Mouse (Mus musculus) cerebellum, adult (tissue): ENCODE measurements around the gene Nr0b2.
"Not testable (repeated sequence)": the region's sequence is repeated elsewhere in the genome, so short reads cannot be mapped to it uniquely, and the experiment has no call there.

ENCODE experiments used
- ATAC-seq: cut with Nextera tagmentation; 2 replicates; pipeline ENCODE4 v1.9.2; 2017; ENCODE audit warnings: mild to moderate bottlenecking, moderate library complexity, mixed read lengths; ENCODE audit not compliant: insufficient number of reproducible peaks, low FRiP score, low TSS enrichment

The Nr0b2 gene

DNA sequence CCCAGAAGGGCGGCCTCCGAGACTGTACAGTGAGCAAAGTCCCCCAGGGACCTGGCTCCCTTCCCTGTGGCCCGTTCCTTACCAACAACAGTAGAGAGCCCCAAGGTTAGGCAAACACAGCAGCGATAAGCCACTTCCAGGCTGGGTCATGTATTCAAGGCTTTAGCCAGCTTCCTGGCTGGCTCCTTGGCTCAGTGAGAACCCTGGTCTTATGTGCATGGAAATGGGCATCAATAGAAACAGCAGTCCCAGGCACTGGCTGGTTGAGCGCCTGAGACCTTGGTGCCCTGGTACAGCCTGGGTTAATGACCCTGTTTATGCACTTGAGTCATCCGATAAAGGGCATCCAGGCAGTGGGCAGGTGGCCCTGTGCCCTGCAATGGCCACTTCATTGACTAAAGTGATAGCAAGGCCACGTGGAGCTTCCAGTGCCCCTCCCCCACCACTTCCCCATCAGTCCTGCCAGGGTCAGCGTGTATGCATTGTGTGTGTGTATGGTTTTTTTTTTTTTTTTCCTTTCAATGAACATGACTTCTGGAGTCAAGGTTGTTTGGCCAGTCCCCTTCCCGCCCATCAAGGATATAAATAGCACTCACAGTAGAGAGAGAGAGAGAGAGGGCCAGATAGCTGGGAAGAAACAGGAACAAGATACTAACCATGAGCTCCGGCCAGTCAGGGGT, at the start of gene Nr0b2:
Nr0b2 (plus strand) TSS at position 609 of the 680 bp plus-strand sequence.
- ATAC-seq = 0 out of 2 replicates have a peak, but pooled peaks have one; percentile 40

DNA sequence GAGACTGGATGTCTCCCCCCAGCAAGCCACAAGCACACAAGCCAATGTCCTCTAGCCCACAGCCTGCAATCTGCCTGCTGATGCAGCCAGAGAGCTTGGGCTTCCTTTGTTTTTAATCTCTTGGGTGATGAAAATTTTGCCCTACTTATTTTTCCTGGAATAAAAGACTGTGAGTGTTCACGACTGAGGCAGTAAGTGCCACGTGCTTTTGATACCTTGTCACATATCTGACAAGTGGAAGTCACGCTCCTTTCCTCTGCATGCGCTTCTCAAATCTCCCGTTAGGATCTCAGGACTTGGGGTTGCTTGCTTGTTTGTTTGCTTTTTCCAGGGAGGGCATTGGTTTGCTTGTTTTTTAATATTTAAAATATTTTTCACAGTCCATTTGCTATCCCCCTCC, 48.9 kb upstream of the Nr0b2 start:
- no peak for ATAC-seq

DNA sequence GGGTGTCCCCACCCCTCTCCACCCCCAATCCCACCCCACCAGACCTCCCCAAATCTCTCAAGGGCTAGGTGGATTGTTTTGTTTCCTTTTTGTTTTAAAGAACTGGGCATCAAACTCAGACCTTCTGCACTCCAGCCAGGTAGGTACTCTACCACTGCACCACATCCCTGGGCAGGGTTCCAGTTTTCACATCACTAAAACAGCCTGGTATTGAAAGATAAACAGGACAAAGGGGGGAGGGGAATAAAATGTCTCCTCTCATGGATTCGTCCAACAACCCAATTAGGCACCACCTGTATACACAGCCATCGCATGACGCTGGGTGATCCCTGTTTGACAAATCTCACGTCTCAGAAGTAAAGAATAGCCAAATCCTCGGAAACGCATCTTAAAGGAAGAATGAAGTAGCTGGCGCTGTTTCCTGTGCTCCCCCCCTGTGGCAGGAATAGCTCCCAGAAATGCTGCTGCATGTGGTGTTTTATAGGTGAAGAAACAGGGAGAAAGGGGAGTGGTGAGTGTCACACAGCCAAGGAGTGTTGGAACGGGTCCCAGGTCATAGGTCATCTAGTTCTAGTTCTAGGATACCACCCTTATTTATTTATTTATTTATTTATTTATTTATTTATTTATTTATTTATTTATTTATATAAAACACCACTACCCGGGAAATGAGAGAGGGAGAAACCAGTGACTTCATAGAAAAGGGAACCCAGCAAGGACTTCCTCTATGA, 48.3 kb upstream of the Nr0b2 start:
- no peak for ATAC-seq

DNA sequence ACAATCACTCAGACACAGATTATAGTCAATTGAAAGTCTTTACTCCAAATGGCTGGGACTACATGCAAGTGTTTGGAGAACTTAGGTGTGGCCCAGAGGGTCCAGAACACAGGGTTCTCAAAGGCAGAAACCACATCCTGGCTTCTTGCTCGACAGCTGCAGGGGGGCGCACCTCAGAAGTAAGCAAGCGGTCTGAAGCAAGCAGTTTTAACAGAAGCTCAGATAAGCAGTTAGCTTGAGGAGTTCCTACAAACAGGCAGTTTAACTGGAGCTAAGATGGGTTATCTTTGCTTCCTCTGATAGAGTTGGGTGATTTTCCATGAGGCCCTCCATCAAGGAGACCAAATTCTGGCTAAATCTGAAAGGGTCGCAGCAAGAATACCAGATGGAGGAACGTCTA, 46.6 kb upstream of the Nr0b2 start:
- ATAC-seq = no peak

DNA sequence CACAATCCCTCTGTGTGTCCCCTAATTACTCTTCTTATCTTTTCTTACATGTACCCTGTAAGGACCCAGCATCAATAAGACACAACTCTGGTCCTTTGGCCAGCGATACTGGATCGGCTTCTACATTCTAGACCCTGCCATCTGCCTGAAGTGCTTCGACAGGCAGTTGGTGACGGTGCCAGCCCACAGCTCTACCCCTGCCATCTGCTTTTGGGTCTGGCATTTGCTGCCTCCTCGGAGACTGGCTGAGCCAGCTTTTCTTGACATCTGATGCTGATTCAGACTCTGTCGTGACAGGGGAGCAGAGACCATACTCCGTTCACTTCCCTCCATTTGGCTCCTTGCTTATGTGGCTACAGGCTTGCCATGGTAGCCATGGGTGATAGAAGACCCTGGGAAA, 44.2 kb upstream of the Nr0b2 start:
- peak; percentile 71 for ATAC-seq

DNA sequence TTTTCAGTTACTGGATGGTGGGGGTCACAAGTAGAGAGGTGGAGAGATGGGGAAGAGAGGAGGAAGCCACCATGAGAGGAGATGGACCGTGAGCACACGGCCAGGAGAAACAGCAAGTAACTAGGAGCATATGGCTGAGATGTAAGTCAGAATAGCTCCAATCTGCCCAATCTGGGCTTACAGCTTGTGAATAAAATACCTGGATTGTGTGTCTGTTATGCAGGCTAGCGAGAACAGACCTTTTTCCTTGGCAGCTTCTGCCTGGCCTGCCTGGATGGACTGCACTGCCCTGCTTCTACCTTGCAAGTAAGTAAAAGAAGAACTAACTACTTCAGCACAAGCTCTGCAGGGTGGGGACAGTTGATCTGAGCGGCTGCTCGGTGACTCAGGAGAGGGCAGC, 42.1 kb upstream of the Nr0b2 start:
- ATAC-seq = no peak

DNA sequence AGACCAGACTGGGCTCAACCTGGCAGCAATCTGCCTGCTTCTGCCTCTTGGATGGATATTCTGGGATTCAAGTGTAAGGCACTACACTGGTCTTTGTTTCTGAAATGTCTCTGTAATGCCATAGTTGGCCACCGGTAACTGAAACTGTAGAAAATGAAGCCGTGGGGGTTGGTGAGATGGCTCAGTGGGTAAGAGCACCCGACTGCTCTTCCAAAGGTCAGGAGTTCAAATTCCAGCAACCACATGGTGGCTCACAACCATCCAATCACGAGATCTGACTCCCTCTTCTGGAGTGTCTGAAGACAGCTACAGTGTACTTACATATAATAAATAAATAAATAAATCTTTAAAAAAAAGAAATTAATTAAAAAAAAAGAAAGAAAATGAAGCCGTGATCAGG, 40.7 kb upstream of the Nr0b2 start:
- ATAC-seq = not testable (repeated sequence)

DNA sequence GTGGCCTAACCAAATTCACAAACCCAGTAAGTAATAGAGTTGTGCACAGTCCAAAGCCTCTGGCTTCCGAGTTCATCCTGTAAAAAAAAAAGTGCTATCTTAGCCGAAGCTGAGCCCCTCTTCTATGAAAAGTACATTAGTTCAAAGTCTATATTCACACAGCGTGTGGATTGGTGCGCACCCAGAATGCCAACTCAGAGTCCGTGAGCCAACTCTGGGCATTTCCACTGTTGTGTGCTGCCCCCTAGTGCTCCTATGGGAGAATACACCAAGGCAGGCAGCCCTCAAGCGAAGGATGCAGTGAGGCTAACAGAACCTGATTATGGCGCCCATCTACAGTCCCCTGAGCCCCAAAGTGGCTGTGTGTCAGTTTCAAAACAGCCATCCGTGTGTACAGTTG, 40.2 kb upstream of the Nr0b2 start:
- ATAC-seq = peak; percentile 69; the same call in 1 of the 2 replicates

DNA sequence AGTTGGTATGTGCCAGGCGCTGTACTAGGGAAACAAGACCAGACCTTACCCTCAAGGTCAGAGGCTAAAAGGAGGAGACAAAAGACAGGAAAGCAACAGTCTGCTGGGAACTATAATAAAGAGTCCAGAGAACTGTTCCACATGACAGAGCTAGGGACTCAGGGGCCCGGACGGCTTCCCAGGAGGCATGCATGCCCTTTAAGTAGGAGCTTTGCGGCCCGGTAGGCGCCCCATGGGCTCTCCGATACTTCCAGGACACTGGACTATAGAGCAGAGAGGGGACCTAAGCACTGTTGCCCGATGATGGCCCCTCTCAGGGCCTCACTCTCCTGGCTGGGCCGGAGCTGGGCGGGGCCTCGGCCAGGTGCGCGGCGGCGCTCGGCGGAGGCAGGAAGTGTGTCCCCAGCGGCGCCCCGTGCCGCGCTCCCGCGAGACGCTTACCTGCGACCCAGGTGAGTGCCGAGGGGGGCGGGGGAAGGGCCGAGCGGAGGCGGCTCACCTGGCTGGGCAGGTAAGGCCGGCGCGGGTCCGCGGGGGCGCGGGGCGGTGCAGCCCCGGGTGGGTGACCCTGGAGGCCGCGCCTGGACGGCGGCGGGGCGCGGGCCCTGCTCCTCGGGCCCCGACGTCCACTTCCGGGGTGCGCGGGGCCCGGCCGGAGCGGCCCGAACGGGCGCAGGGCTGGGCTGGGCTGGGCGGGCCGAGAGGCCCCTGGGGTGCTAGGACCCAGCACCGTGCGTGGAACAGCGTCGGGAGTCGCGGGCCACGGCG, 34.4 kb upstream of the Nr0b2 start, which contains the start of gene Kdf1:
Kdf1 (plus strand) TSS at position 363 of the 768 bp plus-strand sequence.
- ATAC-seq = no peak

DNA sequence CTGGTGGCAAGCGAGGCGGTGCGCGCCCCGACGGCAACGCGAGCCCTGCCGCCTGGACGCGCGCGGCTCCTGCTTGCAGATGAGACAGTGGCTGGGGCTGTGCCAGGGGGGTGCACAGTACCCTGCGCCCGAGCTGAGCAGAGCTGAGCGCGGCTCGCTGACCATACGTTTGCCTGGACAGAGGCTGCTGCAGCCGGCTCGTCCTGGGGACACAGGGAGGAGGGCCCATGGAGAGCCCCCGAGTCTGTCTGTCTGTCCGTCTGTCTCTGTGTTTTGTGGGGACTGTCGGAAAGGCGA, 33.9 kb upstream of the Nr0b2 start:
- ATAC-seq = no peak

DNA sequence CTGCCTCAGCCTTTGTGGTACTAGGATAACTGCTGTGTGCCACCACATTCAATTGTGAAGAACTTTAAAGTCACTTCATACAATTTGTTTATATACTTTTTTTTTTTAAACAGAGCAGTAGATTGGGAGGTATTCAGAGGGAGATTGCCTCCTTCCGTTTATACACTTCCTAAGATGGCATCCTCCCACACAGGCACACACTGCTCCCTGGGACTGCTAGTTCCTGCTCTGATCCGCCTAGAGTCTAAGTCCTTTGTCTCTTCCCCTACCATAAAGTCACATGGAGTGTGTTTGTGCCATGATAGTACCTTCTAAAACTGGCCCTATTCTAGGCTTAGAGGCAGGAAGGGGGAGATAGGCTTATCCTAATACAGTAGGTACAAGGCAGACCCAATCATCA, 31.7 kb upstream of the Nr0b2 start:
- ATAC-seq = no peak

DNA sequence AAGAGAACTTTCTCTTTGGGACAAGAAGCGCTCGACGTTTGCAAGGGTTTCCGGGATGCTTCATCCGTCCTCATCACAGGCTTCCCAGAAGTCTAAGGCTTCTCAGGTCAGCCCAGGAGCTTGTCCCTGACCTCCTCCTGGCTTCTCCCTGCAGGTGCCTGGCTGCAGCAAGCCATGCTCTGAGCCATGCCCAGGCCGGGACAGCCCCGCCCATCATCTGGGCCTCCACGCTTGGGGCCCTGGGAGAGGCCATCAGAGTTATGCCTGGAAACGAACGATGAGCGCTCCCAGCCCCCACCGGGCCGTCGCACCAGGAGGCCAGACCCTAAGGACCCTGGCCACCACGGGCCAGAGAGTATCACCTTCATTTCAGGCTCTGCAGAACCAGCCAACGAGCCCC, 25.4 kb upstream of the Nr0b2 start:
- no peak for ATAC-seq

DNA sequence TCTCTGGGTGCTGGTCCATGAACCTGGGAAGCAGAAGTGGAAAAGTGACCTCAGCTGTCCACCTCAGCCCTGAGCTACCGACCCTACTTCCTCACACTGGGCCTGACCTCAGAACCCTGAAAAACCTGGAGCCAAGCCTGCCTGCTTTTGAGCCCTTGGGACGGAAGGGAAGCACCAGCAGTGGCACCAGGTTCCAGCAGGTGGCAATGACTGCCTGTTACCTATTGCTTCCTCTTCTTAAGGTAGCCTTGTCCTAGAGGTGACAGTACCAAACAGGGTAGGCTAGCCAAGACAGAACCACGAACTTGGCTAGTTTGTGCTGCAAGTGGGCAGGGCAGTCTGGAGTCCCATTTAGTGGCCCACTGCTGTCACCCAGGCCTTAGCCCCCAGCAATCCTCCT, 20.4 kb upstream of the Nr0b2 start:
- ATAC-seq = no peak

DNA sequence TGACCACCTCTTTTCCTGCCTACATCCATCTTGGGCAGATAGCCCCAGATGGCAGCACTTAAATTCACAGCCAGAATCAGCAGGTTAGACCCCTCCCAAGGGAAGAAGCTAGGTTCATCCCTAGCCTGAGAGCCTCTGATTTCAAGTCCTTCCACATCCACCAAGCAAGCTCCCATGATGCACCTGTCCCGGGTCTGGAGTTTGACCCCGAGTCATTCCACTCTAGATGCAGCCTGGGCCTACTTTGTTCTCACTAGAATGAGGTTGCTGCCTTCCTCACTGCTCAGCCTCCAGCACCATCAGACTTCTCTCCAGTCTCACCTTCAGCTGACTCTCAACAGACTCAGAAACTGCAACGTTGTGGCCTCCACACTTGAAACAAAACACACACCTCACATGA, 17.1 kb upstream of the Nr0b2 start:
- no peak for ATAC-seq

DNA sequence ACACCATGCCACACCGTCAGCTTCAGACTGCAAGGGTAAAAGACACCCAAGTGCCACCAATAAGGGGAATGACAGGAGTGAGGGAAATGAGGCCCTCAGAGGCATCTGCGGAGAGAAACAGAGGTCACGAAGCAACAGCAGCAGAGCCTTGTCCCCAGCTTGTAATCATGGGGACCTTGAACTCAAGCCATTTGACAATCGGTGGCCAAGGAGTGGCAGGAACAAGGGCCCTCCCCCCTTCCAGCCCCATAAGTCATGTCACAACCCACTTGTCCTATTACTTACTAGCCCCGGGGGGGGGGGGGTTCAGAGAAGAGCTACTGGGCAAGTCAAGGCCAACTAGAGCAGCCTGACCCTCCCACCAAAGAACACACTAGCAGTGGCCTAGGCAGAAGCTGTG, 16.5 kb upstream of the Nr0b2 start:
- ATAC-seq = no peak

DNA sequence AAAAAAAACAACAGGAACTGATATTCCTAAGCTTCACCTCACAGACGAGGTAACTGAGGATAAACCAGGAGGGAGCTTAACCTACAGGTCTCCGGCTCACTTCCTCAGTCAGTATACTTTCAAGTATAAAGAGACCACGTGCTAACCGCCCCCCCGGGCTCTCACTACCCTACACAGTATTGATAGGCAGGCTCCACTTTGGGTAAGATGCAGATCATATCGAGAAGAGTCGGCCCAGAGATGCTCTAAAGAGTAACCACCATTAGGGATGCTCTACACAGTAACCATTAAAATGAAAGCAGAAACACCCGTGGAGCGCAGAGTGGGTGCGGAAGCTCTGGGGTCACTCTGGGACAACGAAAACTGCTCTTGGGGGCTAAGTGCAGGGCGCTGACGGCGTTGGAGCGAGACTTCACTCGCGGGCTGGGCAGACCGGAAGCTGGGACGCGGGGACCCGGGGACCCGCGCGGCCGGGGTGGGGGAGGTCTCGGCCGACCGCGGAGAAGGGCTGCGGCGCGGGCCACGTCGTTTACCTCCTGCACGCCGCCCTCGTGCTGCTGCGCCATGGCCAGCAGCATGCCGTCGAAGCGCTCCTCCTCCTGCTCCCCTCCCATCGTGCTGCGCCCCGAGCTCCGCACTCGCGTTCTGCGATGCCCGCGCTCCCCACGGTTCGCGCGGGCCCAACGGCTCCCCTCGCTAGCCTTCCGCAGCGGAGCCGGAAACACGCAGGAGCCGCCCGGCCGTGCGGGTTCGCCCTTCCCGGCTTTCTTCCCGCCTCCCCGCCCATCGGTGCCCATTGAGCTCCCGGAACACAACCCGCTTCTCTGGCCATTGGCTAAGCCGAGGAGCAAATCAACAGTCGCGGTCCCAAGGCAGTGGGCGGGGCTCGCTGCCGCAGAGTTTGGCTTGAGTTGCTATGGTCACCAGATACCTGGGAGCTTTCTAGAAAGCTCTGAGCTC, 7.6 kb upstream of the Nr0b2 start, which contains the start of gene Nudc:
Nudc (minus strand) TSS at position 725 of the 960 bp plus-strand sequence.
- peak; percentile 99 for ATAC-seq

DNA sequence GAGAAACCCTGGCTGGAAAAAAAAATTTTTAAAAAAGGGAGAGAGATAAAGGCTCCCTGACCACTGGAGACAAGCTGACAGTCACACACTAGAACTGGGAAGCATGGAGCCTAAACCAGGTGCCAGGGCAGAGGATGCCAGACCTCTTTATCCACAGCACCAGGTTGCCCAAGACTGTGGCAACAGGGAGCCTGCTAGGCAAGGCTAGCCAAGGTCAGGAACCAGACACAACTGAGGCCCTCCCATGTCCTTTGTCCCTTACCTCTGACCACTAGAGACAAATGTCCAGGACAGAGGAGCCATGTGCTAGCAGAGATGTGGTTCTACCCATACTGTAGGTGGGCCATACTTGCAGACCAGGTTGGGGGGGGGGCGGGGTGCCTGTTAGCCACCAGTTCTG, 1.1 kb upstream of the Nr0b2 start:
- ATAC-seq = no peak

DNA sequence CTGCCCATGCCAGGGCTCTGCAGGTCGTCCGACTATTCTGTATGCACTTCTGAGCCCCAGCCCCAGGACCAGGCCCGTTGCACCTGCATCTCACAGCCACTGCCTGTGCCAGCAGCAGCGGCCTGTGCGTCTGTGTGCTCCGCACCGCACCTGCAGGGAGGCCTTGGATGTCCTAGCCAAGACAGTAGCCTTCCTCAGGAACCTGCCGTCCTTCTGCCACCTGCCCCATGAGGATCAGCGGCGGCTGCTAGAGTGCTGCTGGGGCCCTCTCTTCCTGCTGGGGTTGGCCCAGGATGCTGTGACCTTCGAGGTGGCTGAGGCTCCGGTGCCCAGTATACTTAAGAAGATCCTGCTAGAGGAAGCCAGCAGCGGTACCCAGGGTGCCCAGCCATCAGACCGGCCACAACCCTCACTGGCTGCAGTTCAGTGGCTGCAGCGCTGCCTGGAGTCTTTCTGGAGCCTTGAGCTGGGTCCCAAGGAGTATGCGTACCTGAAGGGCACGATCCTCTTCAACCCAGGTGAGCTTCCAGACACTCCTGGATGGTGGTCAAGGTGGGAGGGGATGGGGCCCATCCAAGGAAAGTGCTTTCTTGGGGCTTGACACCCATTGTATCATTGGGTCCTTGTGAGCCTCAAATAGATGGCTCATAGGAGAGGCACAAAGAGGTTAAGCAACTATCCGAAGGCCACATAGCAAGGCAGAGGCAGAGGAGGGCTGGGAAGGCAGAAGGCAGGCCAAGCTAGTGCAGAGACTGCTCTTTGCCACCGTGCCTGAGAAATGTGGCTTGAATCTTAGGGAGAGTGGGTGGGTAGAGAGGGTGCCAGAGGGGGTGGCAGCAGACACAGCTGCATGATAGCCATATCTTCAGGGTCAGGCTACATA, 513 bp downstream of the Nr0b2 start:
- ATAC-seq = peak; percentile 52; the same call in 1 of the 2 replicates

DNA sequence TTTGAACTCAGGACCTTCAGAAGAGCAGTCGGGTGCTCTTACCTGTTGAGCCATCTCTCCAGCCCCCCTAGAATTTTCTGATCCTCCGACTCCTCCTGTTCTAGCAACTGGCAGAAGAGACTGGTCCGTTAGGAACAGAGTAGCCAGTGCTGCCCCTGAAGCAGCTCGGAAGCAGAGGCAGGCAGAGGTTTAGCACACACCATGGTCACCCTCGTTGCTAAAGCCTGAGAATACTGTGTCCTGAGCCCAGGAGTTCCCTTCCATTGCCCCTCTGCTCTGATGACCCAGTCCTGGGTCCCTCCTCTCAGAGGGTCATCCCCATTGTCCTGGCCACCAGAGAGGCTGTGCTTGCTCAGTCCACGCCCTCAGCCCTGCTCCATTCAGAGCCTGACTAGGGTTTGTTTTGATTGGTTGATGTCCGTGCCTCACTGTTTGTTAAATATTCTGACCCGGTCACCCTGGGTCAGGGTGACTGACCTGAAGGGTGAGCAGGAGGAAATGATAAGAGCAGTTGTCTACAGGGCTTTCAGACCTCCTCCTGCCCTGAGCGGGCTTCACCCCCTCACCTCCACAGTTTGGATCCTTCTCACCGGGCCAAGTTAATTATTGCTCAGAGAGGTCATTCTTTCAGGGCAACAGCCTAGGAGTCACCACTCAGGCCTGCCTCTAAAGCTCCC, 4.0 kb downstream of the Nr0b2 start:
- no peak for ATAC-seq
